Mouse (Mus musculus) MEL (cell line): ENCODE measurements around the gene Hfe.

Source experiments
- CTCF ChIP-seq, 3 experiments: IDR thresholded peaks in 2 of 3; conservative IDR thresholded peaks in 1 of 3; 2 replicates each; pipeline ENCODE4 v1.5.1; 2011 to 2012; ENCODE audit warnings: low read length in 3 of 3, low read depth in 2 of 3, mild to moderate bottlenecking in 2 of 3, improper control_type of control experiment in 1 of 3, inconsistent platforms in 1 of 3, mixed read lengths in 1 of 3, moderate library complexity in 1 of 3; ENCODE audit not compliant: control insufficient read depth in 1 of 3, insufficient read depth in 1 of 3, poor library complexity in 1 of 3, severe bottlenecking in 1 of 3
- E2F4 ChIP-seq: IDR thresholded peaks from 2 replicates; pipeline ENCODE4 v1.6.1; 2011; ENCODE audit warnings: low read depth, low read length, improper control_type of control experiment, borderline replicate concordance
- EP300 ChIP-seq, 2 experiments: IDR thresholded peaks; 2 replicates each; pipeline ENCODE4 v1.6.1; 2011; ENCODE audit warnings: improper control_type of control experiment in 2 of 2, low read length in 2 of 2, low read depth in 1 of 2, mild to moderate bottlenecking in 1 of 2
- GATA1 ChIP-seq: IDR thresholded peaks from 2 replicates; pipeline ENCODE4 v1.6.1; 2011; ENCODE audit warnings: low read depth, low read length, improper control_type of control experiment
- HCFC1 ChIP-seq: IDR thresholded peaks from 2 replicates; pipeline ENCODE4 v1.6.1; 2012; ENCODE audit warnings: low read depth, mild to moderate bottlenecking, inconsistent platforms, low read length, improper control_type of control experiment, moderate library complexity
- NRF1 ChIP-seq: IDR thresholded peaks from 2 replicates; pipeline ENCODE4 v1.6.1; 2014; ENCODE audit warnings: low read depth, mild to moderate bottlenecking, inconsistent platforms, low read length, improper control_type of control experiment, moderate library complexity; ENCODE audit not compliant: poor library complexity, insufficient read depth, severe bottlenecking
- POLR2A ChIP-seq, 2 experiments: IDR thresholded peaks; 2 replicates each; pipeline ENCODE4 v1.6.1; 2011 to 2012; ENCODE audit warnings: low read length in 2 of 2, mild to moderate bottlenecking in 2 of 2, control low read depth in 1 of 2, improper control_type of control experiment in 1 of 2, low read depth in 1 of 2, moderate library complexity in 1 of 2; ENCODE audit not compliant: control insufficient read depth in 1 of 2, insufficient read depth in 1 of 2, poor library complexity in 1 of 2
- RAD21 ChIP-seq: IDR thresholded peaks from 2 replicates; pipeline ENCODE4 v1.6.1; 2011; ENCODE audit warnings: mild to moderate bottlenecking, low read depth, low read length, improper control_type of control experiment
- SMC3 ChIP-seq: IDR thresholded peaks from 2 replicates; pipeline ENCODE4 v1.6.1; 2011; ENCODE audit warnings: low read depth, low read length, improper control_type of control experiment
- USF1 ChIP-seq: IDR thresholded peaks from 2 replicates; pipeline ENCODE4 v1.6.1; 2014; ENCODE audit warnings: low read depth, mild to moderate bottlenecking, inconsistent platforms, low read length, improper control_type of control experiment, moderate library complexity
- USF2 ChIP-seq, 2 experiments: IDR thresholded peaks; 2 replicates each; pipeline ENCODE4 v1.6.1; 2011 to 2012; ENCODE audit warnings: improper control_type of control experiment in 2 of 2, low read length in 2 of 2, borderline replicate concordance in 1 of 2, inconsistent platforms in 1 of 2, low read depth in 1 of 2, mild to moderate bottlenecking in 1 of 2; ENCODE audit not compliant: insufficient read depth in 1 of 2

DNA sequence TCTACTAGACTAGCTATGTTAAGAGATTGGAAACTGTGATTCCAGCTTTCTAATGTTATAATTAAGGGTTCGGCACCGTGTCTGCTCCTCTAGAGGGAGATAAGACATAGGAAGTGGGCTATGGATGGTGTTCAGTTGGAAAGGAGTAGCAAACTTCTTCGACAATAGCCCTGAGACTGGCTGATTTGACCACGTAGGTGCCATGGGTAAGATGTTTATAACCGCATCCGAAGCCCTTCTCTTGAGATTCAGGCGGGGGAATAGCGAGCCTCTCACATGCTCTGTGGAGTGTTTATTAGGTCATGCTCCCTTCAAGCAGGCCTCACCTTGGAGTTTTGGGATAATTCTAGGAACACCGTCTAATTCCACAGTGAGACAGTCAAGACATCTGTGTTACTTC lies 15.7 kb downstream of the Hfe start:
- TF ChIP-seq EP300 (IDR thresholded peaks at IDR 0.05; ENCODE audit: low read depth in 1 of 2, low read length in 2 of 2) (no peak), CTCF (IDR thresholded peaks at IDR 0.05 in 2 of 3, conservative IDR thresholded peaks at IDR 0.05 in 1 of 3; ENCODE audit: control insufficient read depth in 1 of 3, insufficient read depth in 1 of 3, low read depth in 2 of 3, low read length in 3 of 3, poor library complexity in 1 of 3, severe bottlenecking in 1 of 3) (no peak), GATA1 (no peak), HCFC1 (no peak), POLR2A (IDR thresholded peaks at IDR 0.05; ENCODE audit: control insufficient read depth in 1 of 2, insufficient read depth in 1 of 2, low read depth in 1 of 2, low read length in 2 of 2, poor library complexity in 1 of 2) (no peak), USF2 (IDR thresholded peaks at IDR 0.05; ENCODE audit: borderline replicate concordance in 1 of 2, insufficient read depth in 1 of 2, low read depth in 1 of 2, low read length in 2 of 2) (no peak), SMC3 (no peak), RAD21 (no peak), NRF1 (no peak), USF1 (no peak), E2F4 (no peak)
